Mouse (Mus musculus) hindbrain, postnatal 0 days (tissue): ENCODE measurements at regions not wholly inside any gene's neighbourhood (a gene's known extent, or its start where the extent isn't known, plus 50 kb on each side); places are given as distances from the start of the nearest gene placed in this dataset.
A peak's percentile ranks its signal among the peaks of the same experiment; 100 is the strongest.

Experiments
- ATAC-seq: fragments of 200-750 bp; cut with Nextera tagmentation; 2 replicates; pipeline ENCODE4 v1.8.0; 2017; ENCODE audit warnings: mild to moderate bottlenecking, moderate TSS enrichment, moderate library complexity
- DNase-seq: peaks from one replicate; pipeline ENCODE4 v3.0.0-alpha.2; 2015; ENCODE audit warnings: low spot score
- H3K27ac ChIP-seq: fragments of 300-500 bp; sonication (generic); 2 replicates; pipeline ENCODE4 v1.5.1; 2014; ENCODE audit warnings: mild to moderate bottlenecking
- H3K27me3 ChIP-seq: fragments of 300-500 bp; sonication (generic); 2 replicates; pipeline ENCODE4 v1.6.1; 2014; ENCODE audit warnings: low read length, mixed read lengths; ENCODE audit not compliant: insufficient read depth
- H3K36me3 ChIP-seq: fragments of 300-500 bp; sonication (generic); 2 replicates; pipeline ENCODE4 v1.6.1; 2014; ENCODE audit warnings: low read length, mixed read lengths; ENCODE audit not compliant: insufficient read depth
- H3K4me1 ChIP-seq: fragments of 300-500 bp; sonication (generic); 2 replicates; pipeline ENCODE4 v1.6.1; 2014; ENCODE audit warnings: antibody characterized with exemption, low read length, mixed read lengths; ENCODE audit not compliant: insufficient read depth
- H3K4me2 ChIP-seq: fragments of 300-500 bp; sonication (generic); 2 replicates; pipeline ENCODE4 v1.6.1; 2014; ENCODE audit warnings: low read depth, mild to moderate bottlenecking, low read length, moderate library complexity, mixed read lengths
- H3K4me3 ChIP-seq: fragments of 300-500 bp; sonication (generic); 2 replicates; pipeline ENCODE4 v1.5.1; 2014; ENCODE audit warnings: low read length
- H3K9ac ChIP-seq: fragments of 300-500 bp; sonication (generic); replicated peaks from 2 replicates; pipeline ENCODE4 v1.6.1; 2014; ENCODE audit warnings: mild to moderate bottlenecking, low read length, moderate library complexity, mixed read lengths
- H3K9me3 ChIP-seq: fragments of 300-500 bp; sonication (generic); 2 replicates; pipeline ENCODE4 v1.6.1; 2016; ENCODE audit warnings: low read length, mixed read lengths
- CTCF ChIP-seq: IDR thresholded peaks from 2 replicates; pipeline ENCODE4 v1.5.1; 2016; ENCODE audit warnings: antibody characterized with exemption, control low read depth, low read depth
- WGBS: fragments of 180-500 bp; shearing (Covaris S2); extraction: QIAGEN DNeasy Blood & Tissue Kit; methylation state at CpG from one replicate; pipeline ENCODE4 v1.1.7; 2014; 5-methylcytosine and 5-hydroxymethylcytosine counted together

GRCm38 (mm10) chr9:30762913-30763312 is 159.3 kb downstream of the Adamts15 start:
- H3K36me3 ChIP-seq = no peaks in the 10 kb centered on the region
- no peak overlapping the region for H3K9ac ChIP-seq
- ATAC-seq (no peak), DNase-seq (peak; percentile 6)
- H3K27me3 ChIP-seq = no peaks in the 10 kb centered on the region
- no peak overlapping the region for H3K4me3 ChIP-seq
- no peaks in the 10 kb centered on the region for H3K4me1 ChIP-seq
- H3K27ac ChIP-seq = no peak overlapping the region
- WGBS = 57% methylated on average over 1 of the region's 1 CpGs
- no peak for TF ChIP-seq CTCF
- no peak overlapping the region for H3K4me2 ChIP-seq
- no peaks in the 10 kb centered on the region for H3K9me3 ChIP-seq

DNA sequence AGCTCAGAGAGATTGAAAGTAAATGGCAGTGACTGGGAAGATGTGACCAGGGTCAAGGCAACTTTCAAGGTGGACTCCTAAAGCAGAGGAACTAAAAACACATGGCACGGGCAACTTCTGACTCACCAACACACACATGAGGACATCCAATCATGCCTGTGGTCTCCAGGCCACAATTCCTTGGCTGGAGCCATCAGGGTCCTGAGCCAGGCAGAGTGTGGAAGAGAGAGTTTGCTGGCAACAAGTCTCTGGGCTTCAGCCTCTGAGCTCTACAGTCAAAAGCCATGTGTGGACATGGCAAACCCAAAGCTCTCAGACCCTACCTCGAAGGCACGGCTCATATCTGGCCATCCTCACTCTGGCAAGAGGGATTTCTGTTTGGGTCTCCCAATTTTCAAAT is 164.1 kb downstream of the Adamts15 start:
- H3K27ac ChIP-seq = no peak overlapping the region
- no peaks in the 10 kb centered on the region for H3K27me3 ChIP-seq
- no peak overlapping the region for H3K4me3 ChIP-seq
- H3K4me1 ChIP-seq = no peaks in the 10 kb centered on the region
- H3K36me3 ChIP-seq = no peaks in the 10 kb centered on the region
- 96% methylated on average over 3 of the region's 3 CpGs for WGBS
- no peak overlapping the region for H3K9ac ChIP-seq
- DNase-seq (no peak), ATAC-seq (no peak)
- H3K4me2 ChIP-seq = no peak overlapping the region
- H3K9me3 ChIP-seq = no peaks in the 10 kb centered on the region
- TF ChIP-seq CTCF = no peak

DNA sequence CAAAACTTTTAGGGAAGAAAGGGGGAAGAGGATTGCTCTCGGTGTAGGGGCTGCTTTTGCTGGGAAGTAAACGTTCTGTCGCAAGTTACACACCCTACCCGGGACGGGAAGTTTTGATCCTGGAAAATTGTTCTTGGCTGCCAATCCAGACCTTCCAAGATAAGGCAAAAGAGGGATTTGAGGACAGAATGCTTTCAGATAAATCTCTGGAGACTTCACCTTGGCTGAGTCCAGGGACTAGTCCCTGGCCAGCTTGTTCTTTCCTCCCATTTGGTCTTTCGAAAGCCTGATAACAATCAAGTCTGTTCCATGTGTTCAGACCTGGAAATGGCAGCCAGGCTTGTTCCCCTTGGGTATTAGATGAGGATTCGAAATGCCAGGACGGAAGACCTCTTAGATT is 164.8 kb downstream of the Adamts15 start:
- H3K9ac ChIP-seq = no peak overlapping the region
- DNase-seq = no peak
- no peak overlapping the region for H3K4me3 ChIP-seq
- WGBS = 94% methylated on average over 8 of the region's 8 CpGs
- H3K9me3 ChIP-seq = no peaks in the 10 kb centered on the region
- H3K4me1 ChIP-seq = no peaks in the 10 kb centered on the region
- no peak overlapping the region for H3K4me2 ChIP-seq
- no peak for TF ChIP-seq CTCF
- no peak for ATAC-seq
- no peak overlapping the region for H3K27ac ChIP-seq
- H3K36me3 ChIP-seq = no peaks in the 10 kb centered on the region
- H3K27me3 ChIP-seq = no peaks in the 10 kb centered on the region

DNA sequence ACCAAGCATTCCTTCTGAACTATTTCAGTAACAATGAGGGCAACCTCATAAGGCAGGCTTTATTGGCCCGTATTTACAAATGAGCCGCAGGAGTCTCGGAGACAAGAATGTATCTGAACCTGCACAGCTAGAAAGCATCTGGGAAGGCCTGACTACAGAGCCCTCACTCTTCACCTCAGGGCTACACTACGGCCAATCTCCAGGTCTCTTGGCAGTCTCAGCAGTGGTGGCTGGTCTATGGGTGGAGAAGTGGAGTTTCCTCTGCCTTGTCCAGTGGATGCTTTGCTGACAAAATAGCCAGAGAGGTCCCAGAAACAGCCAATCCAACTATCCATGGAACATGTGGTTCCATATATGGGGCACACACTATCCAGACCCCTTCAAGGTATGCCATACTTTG is 165.5 kb downstream of the Adamts15 start:
- no peak overlapping the region for H3K9ac ChIP-seq
- H3K9me3 ChIP-seq = no peaks in the 10 kb centered on the region
- H3K4me2 ChIP-seq = no peak overlapping the region
- no peak for ATAC-seq
- 88% methylated on average over 4 of the region's 4 CpGs for WGBS
- H3K4me3 ChIP-seq = no peak overlapping the region
- no peaks in the 10 kb centered on the region for H3K4me1 ChIP-seq
- no peak for TF ChIP-seq CTCF
- no peaks in the 10 kb centered on the region for H3K36me3 ChIP-seq
- no peak for DNase-seq
- H3K27me3 ChIP-seq = no peaks in the 10 kb centered on the region
- H3K27ac ChIP-seq = no peak overlapping the region

DNA sequence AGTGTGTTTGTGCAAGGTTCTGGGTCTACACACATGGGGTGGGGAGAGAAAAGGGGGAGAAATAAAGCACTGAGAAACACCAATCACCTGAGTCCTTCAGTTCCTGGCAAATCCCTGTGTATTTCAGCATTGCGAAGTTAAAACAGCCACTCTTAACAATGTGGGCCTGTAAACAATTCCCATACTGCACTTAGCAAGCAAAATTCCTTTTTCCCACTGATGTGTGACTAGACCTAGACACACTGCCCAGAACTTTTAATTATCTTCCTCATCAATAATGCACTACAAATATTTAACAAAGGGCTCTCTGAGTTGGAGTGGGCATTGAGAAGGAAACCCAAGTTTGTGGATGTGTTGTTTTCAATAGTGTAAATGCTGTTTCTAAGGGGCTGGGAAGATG is 166.7 kb downstream of the Adamts15 start:
- no peak overlapping the region for H3K9ac ChIP-seq
- no peaks in the 10 kb centered on the region for H3K9me3 ChIP-seq
- no peaks in the 10 kb centered on the region for H3K27me3 ChIP-seq
- 89% methylated on average over 1 of the region's 1 CpGs for WGBS
- no peak overlapping the region for H3K4me3 ChIP-seq
- H3K27ac ChIP-seq = no peak overlapping the region
- no peaks in the 10 kb centered on the region for H3K4me1 ChIP-seq
- no peak for DNase-seq
- no peaks in the 10 kb centered on the region for H3K36me3 ChIP-seq
- TF ChIP-seq CTCF = no peak
- no peak overlapping the region for H3K4me2 ChIP-seq
- ATAC-seq = no peak

GRCm38 (mm10) chr9:30754826-30755225 is 167.4 kb downstream of the Adamts15 start:
- TF ChIP-seq CTCF = no peak
- Histone ChIP-seq H3K4me3 (no peak overlapping the region), H3K4me2 (no peak overlapping the region), H3K9me3 (no peaks in the 10 kb centered on the region), H3K36me3 (no peaks in the 10 kb centered on the region), H3K4me1 (no peaks in the 10 kb centered on the region), H3K27ac (no peak overlapping the region), H3K9ac (no peak overlapping the region), H3K27me3 (no peaks in the 10 kb centered on the region)
- DNase-seq (no peak), ATAC-seq (no peak)
- WGBS = 86% methylated on average over 5 of the region's 5 CpGs

GRCm38 (mm10) chr9:30743471-30743870 is 178.8 kb downstream of the Adamts15 start:
- WGBS = 27% methylated on average over 9 of the region's 9 CpGs
- TF ChIP-seq CTCF = no peak

More at GRCm38 (mm10) chr9:30743471-30743870, 178.8 kb downstream of the Adamts15 start:
- H3K9ac ChIP-seq = no peak overlapping the region
- H3K27me3 ChIP-seq = no peaks in the 10 kb centered on the region
- no peaks in the 10 kb centered on the region for H3K4me1 ChIP-seq
- DNase-seq (no peak), ATAC-seq (no peak)
- no peak overlapping the region for H3K4me3 ChIP-seq
- H3K27ac ChIP-seq = no peak overlapping the region
- H3K4me2 ChIP-seq = no peak overlapping the region
- H3K36me3 ChIP-seq = no peaks in the 10 kb centered on the region
- H3K9me3 ChIP-seq = no peaks in the 10 kb centered on the region
